Mouse (Mus musculus) lung, embryonic 16.5 days (tissue): ENCODE measurements around the gene Rab20. TPM values are rescaled to one million over a fixed set of nuclear protein-coding genes. Genes with fewer than 3 reads are reported as not detected.
"Not testable (repeated sequence)": the region's sequence is repeated elsewhere in the genome, so short reads cannot be mapped to it uniquely, and the experiment has no call there.

ENCODE experiments used
- ATAC-seq: fragments of 200-750 bp; cut with Nextera tagmentation; 2 replicates; pipeline ENCODE4 v1.8.0; 2017; ENCODE audit warnings: low read depth, mild to moderate bottlenecking, moderate library complexity
- H3K27ac ChIP-seq: fragments of 300-500 bp; sonication (generic); 2 replicates; pipeline ENCODE4 v1.5.1; 2014; ENCODE audit warnings: mild to moderate bottlenecking, control low read depth, low read length
- H3K27me3 ChIP-seq: fragments of 300-500 bp; sonication (generic); 2 replicates; pipeline ENCODE4 v1.6.1; 2014; ENCODE audit warnings: low read depth, low read length, mixed read lengths; ENCODE audit not compliant: control insufficient read depth, insufficient read depth
- H3K36me3 ChIP-seq: fragments of 300-500 bp; sonication (generic); 2 replicates; pipeline ENCODE4 v1.6.1; 2014; ENCODE audit warnings: low read length; ENCODE audit not compliant: control insufficient read depth, insufficient read depth
- H3K4me1 ChIP-seq: fragments of 300-500 bp; sonication (generic); replicated peaks from 2 replicates; pipeline ENCODE4 v1.6.1; 2014; ENCODE audit warnings: low read length, mixed read lengths; ENCODE audit not compliant: control insufficient read depth, insufficient read depth
- H3K4me2 ChIP-seq: fragments of 300-500 bp; sonication (generic); 2 replicates; pipeline ENCODE4 v1.6.1; 2014; ENCODE audit warnings: low read depth, low read length, control low read depth
- H3K4me3 ChIP-seq: fragments of 300-500 bp; sonication (generic); 2 replicates; pipeline ENCODE4 v1.5.1; 2014; ENCODE audit warnings: mild to moderate bottlenecking, low read length, control low read depth
- H3K9ac ChIP-seq: fragments of 300-500 bp; sonication (generic); 2 replicates; pipeline ENCODE4 v1.6.1; 2014; ENCODE audit warnings: low read length, control low read depth
- H3K9me3 ChIP-seq: fragments of 300-500 bp; sonication (generic); 2 replicates; pipeline ENCODE4 v1.6.1; 2016; ENCODE audit warnings: low read length; ENCODE audit not compliant: control insufficient read depth
- WGBS: fragments of 180-500 bp; shearing (Covaris S2); extraction: QIAGEN DNeasy Blood & Tissue Kit; methylation state at CpG from one replicate; pipeline ENCODE4 v1.1.7; 2014; 5-methylcytosine and 5-hydroxymethylcytosine counted together
- polyA plus RNA-seq: library from polyadenylated mRNA; unstranded; fragments of >200 nt; fragmentation: Nextera tagmentation; extraction: Ambion mirVana; gene quantifications from 2 replicates; pipeline ENCODE4 v1.2.1, GENCODE M21; 2015

Gene Rab20
- polyA plus RNA-seq, 1 experiment from 2014 or later: 13.2 TPM

- no peaks in the 10 kb centered on the region for H3K9me3 ChIP-seq
- H3K27me3 ChIP-seq: no peaks in the 10 kb centered on the region
- no peak for ATAC-seq
- H3K4me2 ChIP-seq: no peak overlapping the region
- no peak overlapping the region for H3K27ac ChIP-seq
- peaks cover 63% of the 10 kb centered on the region for H3K36me3 ChIP-seq
- H3K4me1 ChIP-seq: no peaks in the 10 kb centered on the region
- 71% methylated on average over 10 of the region's 10 CpGs for WGBS
- H3K4me3 ChIP-seq: no peak overlapping the region
- H3K9ac ChIP-seq: no peak overlapping the region
Observed at GRCm38 (mm10) chr8:11508880-11509279, 30.4 kb upstream of the Rab20 start.

GRCm38 (mm10) chr8:11506802-11507201 is 28.3 kb upstream of the Rab20 start:
- peaks cover 63% of the 10 kb centered on the region for H3K36me3 ChIP-seq
- ATAC-seq: no peak
- no peaks in the 10 kb centered on the region for H3K4me1 ChIP-seq
- H3K4me2 ChIP-seq: no peak overlapping the region
- no peaks in the 10 kb centered on the region for H3K9me3 ChIP-seq
- no peak overlapping the region for H3K27ac ChIP-seq
- WGBS: 73% methylated on average over 6 of the region's 6 CpGs
- H3K9ac ChIP-seq: no peak overlapping the region
- H3K4me3 ChIP-seq: no peak overlapping the region
- no peaks in the 10 kb centered on the region for H3K27me3 ChIP-seq

GRCm38 (mm10) chr8:11506074-11506473 is 27.6 kb upstream of the Rab20 start:
- Histone ChIP-seq H3K36me3 (peaks cover 57% of the 10 kb centered on the region), H3K4me2 (no peak overlapping the region), H3K27ac (no peak overlapping the region), H3K9me3 (no peaks in the 10 kb centered on the region), H3K4me3 (no peak overlapping the region), H3K27me3 (no peaks in the 10 kb centered on the region), H3K4me1 (no peaks in the 10 kb centered on the region), H3K9ac (no peak overlapping the region)
- 76% methylated on average over 14 of the region's 14 CpGs for WGBS
- no peak for ATAC-seq

GRCm38 (mm10) chr8:11503476-11504232 is 25.1 kb upstream of the Rab20 start:
- Histone ChIP-seq H3K4me1 (peaks cover 6% of the 10 kb centered on the region), H3K9ac (no peak overlapping the region), H3K4me2 (no peak overlapping the region), H3K27ac (no peak overlapping the region), H3K4me3 (no peak overlapping the region), H3K9me3 (no peaks in the 10 kb centered on the region), H3K27me3 (no peaks in the 10 kb centered on the region), H3K36me3 (peaks cover 36% of the 10 kb centered on the region)
- 84% methylated on average over 13 of the region's 13 CpGs for WGBS
- ATAC-seq: no peak

- peak; percentile 34; the same call in 1 of the 2 replicates for ATAC-seq
Observed at GRCm38 (mm10) chr8:11498786-11499485, 20.4 kb upstream of the Rab20 start.

GRCm38 (mm10) chr8:11498281-11498680 is 19.8 kb upstream of the Rab20 start:
- WGBS: 56% methylated on average over 12 of the region's 12 CpGs
- Histone ChIP-seq H3K9me3 (no peaks in the 10 kb centered on the region), H3K4me3 (peak overlapping the region; percentile 97), H3K4me2 (peak overlapping the region; percentile 79), H3K4me1 (peaks cover 15% of the 10 kb centered on the region), H3K27ac (peak overlapping the region; percentile 86), H3K9ac (peak overlapping the region; percentile 93; the same call in 1 of the 2 replicates), H3K36me3 (peaks cover 5% of the 10 kb centered on the region), H3K27me3 (no peaks in the 10 kb centered on the region)
- no peak for ATAC-seq

More at GRCm38 (mm10) chr8:11498786-11499485, 20.4 kb upstream of the Rab20 start:
- no peaks in the 10 kb centered on the region for H3K27me3 ChIP-seq
- no peaks in the 10 kb centered on the region for H3K9me3 ChIP-seq
- 62% methylated on average over 4 of the region's 4 CpGs for WGBS
- H3K9ac ChIP-seq: no peak overlapping the region
- peak overlapping the region; percentile 97 for H3K4me3 ChIP-seq
- H3K4me1 ChIP-seq: peaks cover 15% of the 10 kb centered on the region
- H3K36me3 ChIP-seq: peaks cover 11% of the 10 kb centered on the region
- peak overlapping the region; percentile 86 for H3K27ac ChIP-seq
- H3K4me2 ChIP-seq: peak overlapping the region; percentile 79

- Histone ChIP-seq H3K9me3 (no peaks in the 10 kb centered on the region), H3K27me3 (no peaks in the 10 kb centered on the region)
- WGBS: 3% methylated on average over 73 of the region's 73 CpGs
Observed at GRCm38 (mm10) chr8:11497017-11497990, 18.8 kb upstream of the Rab20 start, which contains the start of gene Naxd. Gene Naxd (plus strand): TSS chr8:11497506.

GRCm38 (mm10) chr8:11492340-11492739 is 13.8 kb upstream of the Rab20 start:
- not testable (repeated sequence) for H3K4me3 ChIP-seq, H3K27me3 ChIP-seq, H3K9ac ChIP-seq, H3K4me1 ChIP-seq, H3K4me2 ChIP-seq, H3K36me3 ChIP-seq, ATAC-seq, H3K9me3 ChIP-seq, H3K27ac ChIP-seq
- 76% methylated on average over 2 of the region's 2 CpGs for WGBS

More at GRCm38 (mm10) chr8:11497017-11497990, 18.8 kb upstream of the Rab20 start, which contains the start of gene Naxd:
- peak within 1 kb of the TSS; percentile 86 for H3K27ac ChIP-seq
- peaks cover 15% of the 10 kb centered on the region for H3K4me1 ChIP-seq
- H3K4me2 ChIP-seq: peak within 1 kb of the TSS; percentile 84
- H3K4me3 ChIP-seq: peak within 1 kb of the TSS; percentile 97
- peak within 1 kb of the TSS; percentile 93 for H3K9ac ChIP-seq
- no peaks in the 10 kb centered on the region for H3K36me3 ChIP-seq
- peak; percentile 98 for ATAC-seq
